Mouse (Mus musculus): ENCODE data around the gene Zfp598.
"Not testable (repeated sequence)": the region's sequence is repeated elsewhere in the genome, so short reads cannot be mapped to it uniquely, and the experiment has no call there.

Zfp598 gene

DNA sequence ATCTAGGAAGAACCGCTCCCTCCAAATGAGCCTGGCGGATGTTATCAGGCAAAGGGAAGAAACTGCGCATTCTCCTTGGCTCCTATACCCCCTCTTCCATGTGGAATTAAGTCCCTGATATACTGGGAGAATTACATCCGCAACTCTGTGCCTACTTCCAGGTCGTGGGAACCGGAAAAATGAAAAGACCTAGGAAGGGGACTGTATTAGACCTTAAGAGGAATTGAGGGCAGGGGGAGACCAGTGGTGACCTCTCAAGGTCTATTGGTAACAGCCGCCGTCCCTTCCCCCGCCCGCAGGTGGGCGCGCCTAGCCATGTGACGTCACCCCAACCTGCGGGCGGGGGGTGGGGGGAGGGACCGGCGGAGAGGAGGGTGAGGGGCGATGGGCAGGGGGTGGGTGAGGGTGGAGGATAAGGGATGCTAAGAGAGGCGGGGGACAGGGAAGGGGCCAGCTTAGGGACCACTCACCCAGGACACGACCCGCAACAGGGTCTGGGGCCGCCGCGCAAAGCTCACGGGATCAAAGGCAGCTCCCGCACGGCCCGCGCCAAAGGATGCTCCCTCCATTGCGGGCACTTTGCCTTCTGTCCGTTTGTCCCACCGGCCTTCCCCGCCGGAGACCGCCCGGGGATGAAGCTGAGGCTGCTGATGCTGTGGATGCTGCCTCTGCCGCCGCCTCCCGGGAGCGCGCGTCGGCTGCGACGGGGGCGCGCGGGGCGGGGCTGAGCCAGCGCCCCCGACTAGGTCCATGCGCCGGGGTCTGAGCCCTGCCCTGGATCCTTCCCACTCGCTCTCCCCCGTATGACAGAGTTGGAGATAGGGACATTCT is 20.0 kb downstream of the Zfp598 start, which contains the start of gene Syngr3:
Gene Syngr3, minus strand, starts transcription at position 705 of the 831 bp plus-strand sequence.
- DNase-seq = peak in 1 of 2 experiments; percentile 34

DNA sequence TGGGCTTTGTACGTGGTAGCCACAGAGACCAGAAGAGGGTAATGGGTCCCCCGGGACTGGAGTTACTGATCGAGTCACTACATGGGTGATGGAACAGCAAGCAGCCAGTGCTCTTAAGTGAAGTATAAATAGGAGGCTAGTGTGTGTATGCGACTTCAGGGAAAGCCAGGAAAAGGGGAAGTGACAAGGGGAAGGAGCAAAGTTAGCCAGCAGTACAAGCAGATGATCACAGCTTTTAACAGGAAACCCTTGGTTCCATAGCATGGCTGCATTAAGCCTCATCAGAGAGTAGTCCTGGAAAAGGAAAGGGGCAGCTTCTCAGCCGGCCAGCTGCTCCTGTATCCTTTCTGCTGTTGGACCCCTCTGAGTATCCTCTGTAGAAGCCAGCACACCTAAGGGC is 22.9 kb downstream of the Zfp598 start:
- DNase-seq = no peak

DNA sequence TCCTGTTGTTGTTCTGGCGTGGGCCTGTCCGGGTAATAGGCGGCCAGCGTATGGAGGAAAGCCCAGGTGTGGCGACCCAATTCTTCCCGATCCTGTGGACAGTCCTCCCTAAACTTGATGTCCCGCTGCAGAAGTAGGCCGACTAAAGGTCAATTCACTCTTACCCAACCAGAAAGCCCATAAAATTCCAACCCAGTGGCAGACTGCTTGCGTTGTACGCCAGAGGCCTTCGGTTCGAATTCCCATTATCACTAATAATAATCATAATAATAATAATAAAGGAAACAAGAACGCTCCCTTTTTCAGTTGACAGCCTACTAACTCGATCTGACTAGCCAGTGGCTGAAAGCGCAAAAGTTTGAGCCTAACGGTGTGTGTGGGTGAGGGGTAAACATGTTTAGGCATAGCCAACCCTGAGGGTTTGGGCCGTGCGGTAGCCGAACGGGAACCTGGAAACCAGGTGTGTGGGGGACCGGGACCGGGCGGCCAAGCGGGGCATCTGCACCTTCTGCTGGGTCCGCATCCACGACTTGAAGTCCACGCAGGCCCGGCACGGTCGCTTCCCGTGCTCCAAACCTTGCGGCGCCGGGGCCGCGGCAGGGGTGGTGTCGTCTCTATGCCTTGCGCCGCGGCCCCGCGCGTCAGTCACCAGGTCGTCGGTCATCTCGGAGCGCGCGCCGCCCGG is 26.0 kb downstream of the Zfp598 start:
- DNase-seq = peak in 1 of 2 experiments; percentile 25

DNA sequence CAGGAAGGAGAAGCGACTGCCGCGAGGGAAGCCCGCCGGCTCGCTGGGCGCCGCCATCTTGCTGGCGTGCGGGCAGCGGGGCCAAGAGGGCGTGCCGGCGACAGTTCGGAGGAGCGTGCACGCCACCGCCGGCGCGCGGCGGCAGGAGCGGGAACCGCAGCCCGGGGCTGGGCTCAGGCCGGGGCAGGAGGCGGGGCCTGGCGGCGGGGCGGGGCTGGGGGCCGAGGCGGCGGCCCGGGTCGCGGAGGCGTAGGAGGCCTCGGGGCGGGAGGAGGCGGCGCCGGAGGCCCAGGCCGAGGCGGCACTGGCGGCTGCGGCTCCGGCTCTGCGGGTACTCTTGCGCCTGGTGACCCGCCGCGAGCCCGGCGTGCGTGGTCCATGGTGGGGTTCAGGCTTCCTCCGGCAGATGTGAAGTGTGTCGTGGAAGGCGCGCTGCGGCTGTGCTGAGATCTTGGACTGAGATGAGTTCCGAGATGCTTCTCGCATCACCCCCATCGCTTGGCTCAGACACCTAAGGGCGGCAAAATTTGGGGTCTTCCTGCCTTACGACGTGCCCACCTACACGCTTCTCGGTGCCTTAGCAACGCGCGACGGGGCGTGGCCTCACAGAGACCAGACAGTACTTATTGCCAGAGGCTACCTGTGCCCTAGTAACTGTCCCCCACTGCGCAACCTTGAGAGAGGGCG is 26.7 kb downstream of the Zfp598 start, which contains the start of the genes Gfer and Noxo1:
Gene Gfer, minus strand, starts transcription at position 146 of the 687 bp plus-strand sequence.
Gene Noxo1, plus strand, starts transcription at position 224 of the 687 bp plus-strand sequence.
- DNase-seq = peak; percentile 91 to 94

DNA sequence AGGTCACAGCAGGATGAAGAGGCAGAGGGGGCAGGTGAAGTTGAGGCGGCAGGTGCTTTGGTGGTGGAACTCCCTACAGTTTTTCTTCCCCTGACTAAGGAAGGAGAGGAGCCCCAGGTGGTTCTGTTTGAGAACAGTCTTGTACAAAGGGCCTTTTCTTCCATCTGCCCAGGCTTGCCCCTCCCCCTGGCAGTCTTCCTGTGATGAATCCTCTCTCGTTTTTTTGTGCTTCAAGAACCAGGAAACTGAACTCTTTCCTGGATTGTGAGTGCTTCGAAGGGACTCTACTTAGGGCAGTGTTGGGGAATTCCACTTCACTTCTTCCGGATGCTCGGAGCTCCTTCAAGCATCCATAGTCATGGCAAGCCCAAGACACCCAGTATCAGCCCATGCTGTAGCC is 28.5 kb downstream of the Zfp598 start:
- peak in 1 of 2 experiments; percentile 64 for DNase-seq

DNA sequence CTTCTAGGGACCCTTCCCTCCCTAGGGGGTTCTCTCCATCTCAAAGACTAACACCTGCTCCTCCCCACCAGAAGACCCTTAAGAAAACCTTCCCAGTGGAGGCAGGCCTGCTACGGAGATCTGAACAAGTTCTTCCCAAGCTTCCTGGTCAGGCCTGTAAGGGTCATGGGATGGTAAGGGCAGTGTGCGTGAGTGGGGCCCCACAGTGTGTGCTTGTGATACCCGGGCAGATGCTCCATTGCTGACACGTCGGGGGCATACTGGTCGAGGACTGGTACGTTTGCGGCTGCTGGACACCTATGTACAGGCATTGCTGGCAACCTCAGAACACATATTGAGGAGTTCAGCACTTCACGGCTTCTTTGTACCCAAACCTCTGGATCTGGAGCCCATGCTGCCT is 29.2 kb downstream of the Zfp598 start:
- no peak for DNase-seq

DNA sequence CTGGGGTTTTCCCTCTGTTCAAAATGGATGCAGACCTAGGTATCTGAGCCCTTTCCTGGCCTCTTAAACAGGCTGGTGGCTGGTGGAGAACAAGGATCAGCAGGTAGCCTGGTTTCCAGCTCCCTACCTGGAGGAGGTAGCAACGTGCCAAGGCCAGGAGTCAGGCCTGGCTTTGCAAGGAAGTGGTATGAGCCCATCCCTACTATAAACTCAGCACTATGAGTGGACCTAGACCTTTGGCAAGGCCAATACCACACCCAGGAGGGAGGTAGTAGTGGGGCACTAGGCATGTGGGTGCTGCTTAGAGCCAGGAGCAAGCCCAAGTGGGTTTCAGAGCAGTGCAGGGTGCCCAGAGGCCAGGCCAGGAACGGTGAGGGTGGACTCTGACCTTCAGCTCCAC is 30.0 kb downstream of the Zfp598 start:
- no peak for DNase-seq

DNA sequence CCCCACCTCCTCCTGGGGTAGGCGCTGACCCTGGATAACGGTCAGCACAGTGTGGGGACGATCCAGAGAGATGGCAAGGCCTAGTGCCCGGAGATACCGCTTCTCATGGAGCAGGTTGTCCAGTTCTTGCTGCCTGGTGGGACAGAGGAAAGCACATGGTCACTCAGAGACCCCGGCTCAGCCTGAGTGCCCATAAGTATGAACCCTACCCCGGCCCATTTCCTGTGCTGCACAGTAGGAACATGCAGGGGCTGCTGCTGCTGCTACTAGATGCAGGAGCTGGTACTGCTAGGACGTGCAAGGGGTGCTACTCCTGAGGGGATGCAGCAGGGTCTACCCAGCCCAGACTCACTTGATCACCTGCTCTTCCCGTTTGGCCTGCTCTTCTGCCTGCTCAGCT is 31.8 kb downstream of the Zfp598 start:
- no peak for DNase-seq

DNA sequence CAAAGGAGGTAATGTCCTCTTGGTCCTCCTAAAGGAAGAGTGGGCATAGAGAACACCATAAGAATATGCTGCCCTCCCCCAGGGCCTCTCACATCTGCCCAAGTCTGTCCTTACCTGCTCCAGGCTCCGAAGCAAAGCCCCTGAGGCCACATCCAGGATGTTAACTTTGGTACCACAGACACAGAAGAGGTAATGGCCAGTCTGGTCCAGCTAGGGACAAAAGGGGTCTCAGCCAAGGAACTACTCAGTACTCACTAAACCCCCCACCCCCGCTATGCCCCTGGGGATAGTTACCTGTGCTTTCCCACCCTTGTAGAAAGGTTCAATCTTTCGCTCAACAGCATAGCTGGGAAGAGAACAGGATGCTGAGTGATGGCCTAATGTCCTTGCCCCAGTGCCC is 36.3 kb downstream of the Zfp598 start:
- no peak for DNase-seq

DNA sequence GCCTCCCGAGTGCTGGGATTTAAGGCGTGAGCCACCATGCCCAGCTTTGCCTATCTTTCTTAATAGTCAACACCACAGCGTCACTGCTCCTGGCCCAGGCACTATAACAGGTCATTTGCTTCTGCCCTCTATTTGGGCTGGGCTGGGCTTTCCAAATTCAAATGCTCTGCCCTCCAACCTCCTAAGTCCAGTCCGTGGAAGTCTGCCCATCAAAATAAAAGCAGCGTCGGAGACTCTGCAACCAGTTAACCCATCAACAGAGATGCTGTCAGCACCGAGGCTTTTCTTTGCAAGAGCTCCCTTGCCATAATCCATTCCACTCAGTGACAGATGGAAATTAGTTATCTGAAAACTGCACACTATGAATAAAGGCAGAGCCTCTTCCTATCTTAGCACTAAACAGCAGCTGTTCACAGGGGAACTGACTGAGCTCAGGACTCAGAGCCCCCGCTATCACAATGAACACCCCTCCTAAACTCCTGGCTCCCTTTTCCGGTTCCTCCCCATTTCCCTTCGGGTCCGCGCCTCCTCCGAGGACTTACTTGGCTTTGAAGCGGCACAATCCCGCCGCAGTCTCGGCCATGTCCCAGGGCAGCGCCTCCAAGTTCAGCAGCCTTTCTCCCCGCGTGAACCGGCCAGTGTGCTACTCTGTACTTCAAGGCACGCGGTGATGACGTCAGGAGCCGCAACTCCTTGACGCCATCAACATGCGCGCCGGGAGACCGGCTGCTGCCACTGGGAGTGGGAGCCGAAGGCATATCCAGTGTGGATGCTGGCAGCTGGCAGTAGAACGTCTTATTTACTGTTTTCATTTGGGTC is 37.7 kb downstream of the Zfp598 start, which contains the start of gene Tbl3:
Gene Tbl3, minus strand, starts transcription at position 679 of the 819 bp plus-strand sequence.
- peak; percentile 97 to 98 for DNase-seq

DNA sequence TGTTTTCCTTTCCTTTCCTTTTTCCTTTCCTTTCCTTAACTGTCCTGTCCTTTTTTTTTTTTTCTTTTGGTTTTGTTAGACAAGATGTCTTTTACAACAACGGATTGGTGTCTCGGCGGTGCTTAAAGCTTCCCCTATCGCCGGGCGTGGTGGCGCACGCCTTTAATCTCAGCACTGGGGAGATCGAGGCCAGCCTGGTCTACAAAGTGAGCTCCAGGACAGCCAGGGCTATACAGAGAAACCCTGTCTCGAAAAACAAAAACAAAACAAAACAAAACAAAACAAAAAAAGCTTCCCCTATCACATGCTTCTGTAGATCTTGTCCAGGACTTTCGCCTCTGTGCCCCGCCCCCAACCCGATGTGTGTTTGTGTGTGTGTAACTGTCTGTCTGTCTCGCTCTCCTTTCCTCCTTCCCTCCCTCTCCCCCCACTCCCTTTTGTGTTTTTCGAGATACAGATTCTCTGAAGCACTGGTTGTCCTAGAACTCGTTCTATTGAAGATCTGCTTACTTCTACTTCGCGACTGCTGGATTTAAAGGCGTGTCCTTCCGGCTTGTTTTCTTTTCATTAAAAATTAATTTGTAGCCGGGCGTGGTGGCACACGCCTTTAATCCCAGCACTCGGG is 38.4 kb downstream of the Zfp598 start:
- no peak for DNase-seq

DNA sequence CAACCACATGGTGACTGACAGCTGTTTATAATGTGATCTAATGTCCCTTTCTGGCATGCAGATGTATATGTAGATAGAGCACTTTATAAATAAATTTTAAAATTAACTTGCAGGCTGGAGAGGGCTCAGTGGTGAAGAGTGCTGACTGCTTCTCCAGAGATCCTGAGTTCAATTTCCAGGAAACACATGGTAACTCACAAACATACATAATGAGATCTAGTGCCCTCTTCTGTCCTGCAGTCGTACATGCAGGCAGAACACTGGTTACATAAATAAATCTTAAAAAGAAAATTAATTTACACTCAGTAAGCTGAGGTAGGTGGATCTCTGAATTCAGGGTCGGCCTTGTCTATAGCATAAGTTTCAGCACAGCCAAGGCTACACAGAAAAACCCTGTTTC is 39.2 kb downstream of the Zfp598 start:
- no peak for DNase-seq

DNA sequence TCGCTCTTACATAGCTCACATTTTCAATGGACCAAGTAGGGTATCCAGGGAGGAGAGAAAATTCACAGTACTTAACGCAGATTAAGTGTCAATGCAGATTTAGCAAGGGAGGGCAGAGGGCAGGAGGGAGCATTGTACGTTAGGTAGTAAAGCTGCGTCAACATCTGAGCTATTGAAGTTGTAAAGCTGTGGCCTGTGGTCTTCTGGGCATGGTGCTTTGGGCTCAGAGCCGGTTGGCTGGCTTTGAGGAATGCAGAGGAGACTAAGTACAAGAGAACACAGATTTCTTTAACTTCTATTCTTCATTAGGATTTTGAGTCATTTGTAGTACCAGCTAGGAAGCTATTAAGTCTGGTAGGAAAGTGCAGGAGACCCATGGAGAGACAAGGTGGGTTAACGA is 46.1 kb downstream of the Zfp598 start:
- peak in 1 of 2 experiments; percentile 51 for DNase-seq

DNA sequence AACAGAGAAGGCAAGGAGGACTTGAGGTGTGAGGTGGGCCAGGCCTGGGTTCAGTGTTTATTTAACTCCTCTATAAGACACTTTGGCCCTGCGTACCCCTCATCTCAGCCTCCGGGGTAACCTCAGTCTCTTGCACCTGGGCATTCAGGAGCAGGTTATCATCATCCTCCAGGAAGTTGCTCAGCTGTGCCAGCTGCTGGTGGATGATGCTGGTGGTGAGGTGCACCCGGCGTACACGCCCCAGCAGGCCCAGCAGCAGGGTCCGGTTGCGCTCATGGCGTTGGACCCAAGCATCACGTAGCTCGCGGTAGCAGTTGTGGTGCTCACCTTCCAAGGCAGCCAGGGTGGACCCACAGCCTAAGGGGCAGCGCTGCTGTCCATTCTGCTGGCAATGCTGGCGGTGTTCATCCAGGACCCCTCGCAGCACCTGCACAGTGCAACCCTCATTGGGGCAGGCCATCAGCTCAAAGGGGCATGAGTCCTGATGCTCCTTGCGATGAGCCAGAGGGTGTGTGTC is 46.7 kb downstream of the Zfp598 start:
- no peak for DNase-seq

DNA sequence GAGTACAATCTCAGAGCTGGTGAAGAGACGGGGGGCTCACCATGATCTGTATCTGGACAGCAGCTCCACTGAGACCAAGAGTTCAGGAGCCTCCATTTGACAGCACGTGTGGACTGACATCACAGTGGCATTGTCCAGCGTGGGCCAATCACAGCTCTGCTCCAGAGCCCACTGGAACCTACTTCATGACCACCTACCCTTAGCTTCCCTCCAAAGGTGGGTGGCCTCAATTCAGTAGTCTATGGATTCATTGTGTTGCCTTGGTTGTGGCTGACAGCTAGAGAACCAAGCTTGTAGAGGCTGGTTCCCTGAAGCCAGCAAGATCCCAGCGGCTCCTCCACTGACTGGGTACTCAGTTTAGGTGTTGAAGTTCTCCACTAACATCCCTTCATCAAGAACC is 48.5 kb downstream of the Zfp598 start, which contains the start of the genes Rnf151 and Rps2:
Gene Rnf151, minus strand, starts transcription at position 121 of the 400 bp plus-strand sequence.
Gene Rps2, plus strand, starts transcription at position 174 of the 400 bp plus-strand sequence.
- no peak for DNase-seq

DNA sequence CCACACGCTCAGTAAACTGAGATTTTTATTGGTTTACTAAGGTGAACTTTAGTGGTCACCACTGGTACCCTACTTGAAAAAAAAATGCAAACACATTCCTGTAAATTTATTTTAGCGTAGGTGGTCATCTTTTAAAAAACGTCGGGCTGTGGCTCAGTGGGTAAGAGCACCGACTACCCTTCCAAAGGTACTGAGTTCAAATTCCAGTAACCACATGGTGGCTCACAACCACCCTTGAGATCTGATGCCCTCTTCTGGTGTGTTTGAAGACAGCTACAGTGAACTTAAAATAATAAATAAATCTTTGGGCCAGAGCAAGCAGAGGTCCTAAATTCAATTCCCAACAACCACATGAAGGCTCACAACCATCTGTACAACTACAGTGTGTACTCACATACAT is 49.5 kb downstream of the Zfp598 start:
- not testable (repeated sequence) for DNase-seq

DNA sequence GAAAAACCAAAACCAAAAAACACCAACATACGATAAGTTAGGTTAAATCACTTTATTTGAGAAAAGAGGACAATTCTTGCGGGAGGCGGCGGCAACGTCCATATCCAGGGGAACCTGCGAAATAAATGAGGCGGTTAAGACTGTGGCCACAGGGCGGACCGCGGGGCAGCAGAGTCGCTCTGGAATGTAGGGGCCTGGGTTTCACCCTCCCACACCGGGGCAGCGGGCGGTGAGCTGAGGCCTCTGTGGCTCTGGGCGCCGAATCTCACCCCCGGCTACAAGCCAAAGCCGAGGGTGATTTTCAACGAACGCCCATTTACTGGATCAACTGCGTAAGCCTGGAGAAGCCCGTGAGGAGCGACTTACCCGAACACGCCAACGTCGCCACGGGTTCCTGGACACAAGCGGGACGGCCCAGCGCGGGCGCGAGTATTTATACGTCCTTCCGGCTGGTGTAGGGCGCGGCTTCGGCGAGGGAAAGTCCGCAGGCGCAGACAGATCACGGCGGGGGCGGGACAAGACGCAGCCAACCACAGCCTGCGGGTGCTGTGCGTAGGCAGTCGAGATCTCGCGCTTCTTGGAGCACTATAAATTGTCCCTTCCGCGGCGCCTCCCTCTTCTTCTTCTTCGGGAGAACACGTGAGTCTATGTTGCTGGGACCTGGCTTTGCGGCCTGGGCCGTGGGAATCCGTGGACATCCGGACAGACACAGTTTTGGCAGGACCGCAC is 50.2 kb downstream of the Zfp598 start:
- DNase-seq = peak; percentile 99 to 100

DNA sequence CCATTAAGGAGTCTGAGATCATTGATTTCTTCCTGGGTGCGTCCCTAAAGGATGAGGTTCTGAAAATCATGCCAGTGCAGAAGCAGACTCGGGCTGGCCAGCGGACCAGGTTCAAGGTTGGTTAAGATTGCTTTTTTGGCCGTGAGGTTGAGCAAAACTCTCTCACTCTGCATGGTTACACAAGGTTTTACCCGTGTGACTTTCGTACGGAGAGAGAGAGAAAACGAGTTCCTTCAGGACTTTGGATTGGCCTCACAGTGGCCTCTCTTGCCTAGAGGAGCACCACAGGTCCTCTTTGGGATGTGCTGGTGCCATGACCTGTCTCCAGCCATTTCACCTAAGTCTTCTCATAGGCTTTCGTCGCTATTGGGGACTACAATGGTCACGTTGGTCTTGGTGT is 51.1 kb downstream of the Zfp598 start:
- not testable (repeated sequence) for DNase-seq

DNA sequence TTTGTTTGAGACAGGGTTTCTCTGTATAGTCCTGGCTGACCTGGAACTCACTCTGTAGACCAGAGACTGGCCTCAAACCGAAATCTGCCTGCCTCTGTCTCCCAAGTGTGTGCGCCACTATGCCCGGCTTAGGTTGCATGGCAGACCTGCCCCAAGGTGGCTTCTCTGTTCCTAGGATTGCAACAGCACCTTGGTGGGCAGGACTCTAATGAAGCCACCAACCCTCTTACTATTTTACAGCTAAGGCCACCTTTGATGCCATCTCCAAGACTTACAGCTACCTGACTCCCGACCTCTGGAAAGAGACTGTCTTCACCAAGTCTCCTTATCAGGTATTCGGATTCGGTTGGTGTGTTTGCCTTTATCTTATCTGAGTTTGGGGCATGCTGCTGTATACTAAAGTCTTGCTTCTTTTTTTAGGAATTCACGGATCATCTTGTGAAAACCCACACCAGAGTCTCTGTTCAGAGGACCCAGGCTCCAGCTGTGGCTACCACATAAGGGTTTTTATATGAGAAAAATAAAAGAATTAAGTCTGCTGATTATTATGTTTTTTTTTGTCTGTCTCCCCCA is 52.0 kb downstream of the Zfp598 start:
- DNase-seq = not testable (repeated sequence)

DNA sequence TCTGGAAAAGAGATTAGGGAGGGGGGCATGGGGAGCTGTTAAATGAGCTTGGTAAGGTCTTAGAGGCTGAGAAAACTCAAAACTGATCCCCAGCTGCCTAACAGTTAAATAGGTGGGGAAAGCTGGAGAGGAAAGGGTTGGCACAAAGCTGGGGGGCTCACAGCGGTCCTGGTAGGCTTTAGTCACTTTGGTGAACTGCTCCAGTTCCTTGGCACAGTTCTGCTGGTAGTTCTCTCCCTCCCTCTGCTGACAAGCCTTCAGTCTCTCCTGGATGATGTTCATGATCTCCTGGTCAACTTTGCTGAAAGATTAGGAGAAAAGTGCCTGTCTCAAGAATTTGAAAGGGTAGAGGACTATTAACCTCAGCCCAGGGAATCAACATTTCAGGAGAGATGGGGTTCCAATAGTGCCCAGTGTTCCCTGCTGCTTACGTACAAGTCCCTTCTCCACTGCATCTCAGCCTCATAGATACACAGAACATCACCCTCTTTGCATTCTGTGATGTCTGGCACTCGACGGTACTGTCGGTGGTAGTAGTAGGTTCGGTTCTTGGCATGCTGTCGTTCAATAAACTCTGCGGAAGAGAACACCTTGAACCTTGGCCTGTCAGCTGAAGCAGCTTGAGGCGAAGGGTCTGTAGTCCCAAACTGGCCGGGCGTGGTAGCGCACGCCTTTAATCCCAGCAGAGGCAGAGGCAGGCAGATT is 52.9 kb downstream of the Zfp598 start:
- no peak for DNase-seq

Measured in kidney, postnatal 4 days (tissue).